Mouse (Mus musculus): ENCODE results near the gene Sdf4. TPM values are rescaled to one million over a fixed set of nuclear protein-coding genes. Genes with fewer than 3 reads are reported as not detected.
A peak's percentile ranks its signal among the peaks of the same experiment; 100 is the strongest.

The Sdf4 gene
- 112 and 114 TPM in 2 replicates for polyA plus RNA-seq (2014; fragmentation: Nextera tagmentation; extraction: Ambion mirVana)

GRCm38 (mm10) chr4:155992241-155992905 lies at the start of gene Sdf4, which contains the start of gene B3galt6:
Sdf4 (plus strand) TSS chr4:155992872.
B3galt6 (minus strand) TSS chr4:155992649.
- under 1% methylated on average over 92 of the region's 99 CpGs for WGBS

GRCm38 (mm10) chr4:155943049-155943452 lies 49.6 kb upstream of the Sdf4 start:
- H3K4me1 ChIP-seq (replicated peaks; ENCODE audit: control insufficient read depth, insufficient read depth, low read length), result peaks cover 19% of the 10 kb centered on the region
- 2% methylated on average over 17 of the region's 17 CpGs for WGBS
- ATAC-seq (ENCODE audit: low FRiP score), result peak; percentile 63; the same call in 1 of the 2 replicates
- peak overlapping the region; percentile 94 for H3K4me3 ChIP-seq (replicated peaks; ENCODE audit: low read length)
- H3K27ac ChIP-seq, result peak overlapping the region; percentile 83
- peak overlapping the region; percentile 98 for H3K4me2 ChIP-seq (replicated peaks)
- H3K36me3 ChIP-seq (replicated peaks; ENCODE audit: control insufficient read depth, insufficient read depth), result peaks cover 17% of the 10 kb centered on the region
- no peaks in the 10 kb centered on the region for H3K27me3 ChIP-seq (ENCODE audit: control insufficient read depth, insufficient read depth, low read length)
- peak overlapping the region; percentile 91 for H3K9ac ChIP-seq
- no peak for DNase-seq (ENCODE audit: low spot score)
- H3K9me3 ChIP-seq (ENCODE audit: control insufficient read depth, low read length), result no peaks in the 10 kb centered on the region

More at GRCm38 (mm10) chr4:155992241-155992905, at the start of gene Sdf4, which contains the start of gene B3galt6:
- Histone ChIP-seq H3K4me2 (replicated peaks) (peak within 1 kb of the TSS; percentile 92), H3K27ac (peak within 1 kb of the TSS; percentile 97), H3K4me3 (replicated peaks; ENCODE audit: low read length) (peak within 1 kb of the TSS; percentile 94), H3K9me3 (ENCODE audit: control insufficient read depth, low read length) (no peaks in the 10 kb centered on the region), H3K4me1 (replicated peaks; ENCODE audit: control insufficient read depth, insufficient read depth, low read length) (peaks cover 28% of the 10 kb centered on the region), H3K36me3 (replicated peaks; ENCODE audit: control insufficient read depth, insufficient read depth) (peaks cover 17% of the 10 kb centered on the region), H3K27me3 (ENCODE audit: control insufficient read depth, insufficient read depth, low read length) (no peaks in the 10 kb centered on the region), H3K9ac (peak within 1 kb of the TSS; percentile 91)
- peak; percentile 88 for ATAC-seq (ENCODE audit: low FRiP score)
- peak; percentile 87 for DNase-seq (ENCODE audit: low spot score)

- Histone ChIP-seq H3K36me3 (replicated peaks; ENCODE audit: control insufficient read depth, insufficient read depth) (peaks cover 22% of the 10 kb centered on the region), H3K4me1 (replicated peaks; ENCODE audit: control insufficient read depth, insufficient read depth, low read length) (peaks cover 19% of the 10 kb centered on the region), H3K9ac (peak within 1 kb of the TSS; percentile 91), H3K27ac (peak within 1 kb of the TSS; percentile 83), H3K27me3 (ENCODE audit: control insufficient read depth, insufficient read depth, low read length) (no peaks in the 10 kb centered on the region), H3K4me3 (replicated peaks; ENCODE audit: low read length) (peak within 1 kb of the TSS; percentile 94), H3K4me2 (replicated peaks) (peak within 1 kb of the TSS; percentile 98), H3K9me3 (ENCODE audit: control insufficient read depth, low read length) (no peaks in the 10 kb centered on the region)
- WGBS, result under 1% methylated on average over 82 of the region's 85 CpGs
- DNase-seq (ENCODE audit: low spot score) (peak; percentile 98), ATAC-seq (ENCODE audit: low FRiP score) (peak; percentile 97)
These were observed 49.0 kb upstream of the Sdf4 start, which contains the start of gene Ube2j2 for GRCm38 (mm10) chr4:155943534-155944249. Ube2j2 (plus strand) TSS chr4:155943831.

- Histone ChIP-seq H3K36me3 (replicated peaks; ENCODE audit: control insufficient read depth, insufficient read depth) (peaks cover 27% of the 10 kb centered on the region), H3K4me1 (replicated peaks; ENCODE audit: control insufficient read depth, insufficient read depth, low read length) (peaks cover 19% of the 10 kb centered on the region), H3K27me3 (ENCODE audit: control insufficient read depth, insufficient read depth, low read length) (no peaks in the 10 kb centered on the region), H3K4me3 (replicated peaks; ENCODE audit: low read length) (peak overlapping the region; percentile 94), H3K27ac (0 out of 2 replicates have a peak overlapping the region, but pooled peaks have one; percentile 83), H3K9ac (peak overlapping the region; percentile 91), H3K9me3 (ENCODE audit: control insufficient read depth, low read length) (no peaks in the 10 kb centered on the region), H3K4me2 (replicated peaks) (peak overlapping the region; percentile 98)
- DNase-seq (ENCODE audit: low spot score) (no peak), ATAC-seq (ENCODE audit: low FRiP score) (no peak)
- WGBS, result 1% methylated on average over 17 of the region's 17 CpGs
These were observed 48.4 kb upstream of the Sdf4 start for GRCm38 (mm10) chr4:155944271-155944670.

- Histone ChIP-seq H3K36me3 (replicated peaks; ENCODE audit: control insufficient read depth, insufficient read depth) (peaks cover 54% of the 10 kb centered on the region), H3K9me3 (ENCODE audit: control insufficient read depth, low read length) (no peaks in the 10 kb centered on the region), H3K4me1 (replicated peaks; ENCODE audit: control insufficient read depth, insufficient read depth, low read length) (peaks cover 19% of the 10 kb centered on the region), H3K4me2 (replicated peaks) (no peak overlapping the region), H3K27me3 (ENCODE audit: control insufficient read depth, insufficient read depth, low read length) (no peaks in the 10 kb centered on the region), H3K27ac (no peak overlapping the region), H3K4me3 (replicated peaks; ENCODE audit: low read length) (no peak overlapping the region), H3K9ac (no peak overlapping the region)
- ATAC-seq (ENCODE audit: low FRiP score), result no peak
- DNase-seq (ENCODE audit: low spot score), result no peak
These were observed 45.6 kb upstream of the Sdf4 start for GRCm38 (mm10) chr4:155947094-155947493.

GRCm38 (mm10) chr4:155955491-155955890 lies 37.2 kb upstream of the Sdf4 start:
- Histone ChIP-seq H3K36me3 (replicated peaks; ENCODE audit: control insufficient read depth, insufficient read depth) (peaks cover 81% of the 10 kb centered on the region), H3K9ac (no peak overlapping the region), H3K9me3 (ENCODE audit: control insufficient read depth, low read length) (no peaks in the 10 kb centered on the region), H3K4me1 (replicated peaks; ENCODE audit: control insufficient read depth, insufficient read depth, low read length) (no peaks in the 10 kb centered on the region), H3K4me2 (replicated peaks) (no peak overlapping the region), H3K27ac (no peak overlapping the region), H3K4me3 (replicated peaks; ENCODE audit: low read length) (no peak overlapping the region), H3K27me3 (ENCODE audit: control insufficient read depth, insufficient read depth, low read length) (no peaks in the 10 kb centered on the region)
- 97% methylated on average over 6 of the region's 6 CpGs for WGBS
- ATAC-seq (ENCODE audit: low FRiP score), result no peak
- DNase-seq (ENCODE audit: low spot score), result no peak

GRCm38 (mm10) chr4:155959275-155959674 lies 33.4 kb upstream of the Sdf4 start:
- WGBS, result 6% methylated on average over 5 of the region's 5 CpGs
- Histone ChIP-seq H3K9me3 (ENCODE audit: control insufficient read depth, low read length) (no peaks in the 10 kb centered on the region), H3K27me3 (ENCODE audit: control insufficient read depth, insufficient read depth, low read length) (no peaks in the 10 kb centered on the region), H3K4me2 (replicated peaks) (no peak overlapping the region), H3K4me1 (replicated peaks; ENCODE audit: control insufficient read depth, insufficient read depth, low read length) (peaks cover 3% of the 10 kb centered on the region; the same call in 1 of the 2 replicates), H3K27ac (no peak overlapping the region), H3K4me3 (replicated peaks; ENCODE audit: low read length) (no peak overlapping the region), H3K9ac (no peak overlapping the region), H3K36me3 (replicated peaks; ENCODE audit: control insufficient read depth, insufficient read depth) (peaks cover 51% of the 10 kb centered on the region)
- DNase-seq (ENCODE audit: low spot score) (peak; percentile 84), ATAC-seq (ENCODE audit: low FRiP score) (peak; percentile 71; the same call in 1 of the 2 replicates)

- 1% methylated on average over 42 of the region's 42 CpGs for WGBS
- peak; percentile 52 for ATAC-seq (ENCODE audit: low FRiP score)
- H3K9me3 ChIP-seq (ENCODE audit: control insufficient read depth, low read length), result no peaks in the 10 kb centered on the region
- H3K36me3 ChIP-seq (replicated peaks; ENCODE audit: control insufficient read depth, insufficient read depth), result peaks cover 47% of the 10 kb centered on the region
- peaks cover 3% of the 10 kb centered on the region; the same call in 1 of the 2 replicates for H3K4me1 ChIP-seq (replicated peaks; ENCODE audit: control insufficient read depth, insufficient read depth, low read length)
- peak within 1 kb of the TSS; percentile 61 for H3K4me2 ChIP-seq (replicated peaks)
- peak within 1 kb of the TSS; percentile 59 for H3K9ac ChIP-seq
- no peaks in the 10 kb centered on the region for H3K27me3 ChIP-seq (ENCODE audit: control insufficient read depth, insufficient read depth, low read length)
- H3K27ac ChIP-seq, result no peak within 1 kb of the TSS
- no peak for DNase-seq (ENCODE audit: low spot score)
- H3K4me3 ChIP-seq (replicated peaks; ENCODE audit: low read length), result peak within 1 kb of the TSS; percentile 30
These were observed 30.3 kb upstream of the Sdf4 start, which contains the start of gene C1qtnf12 for GRCm38 (mm10) chr4:155962167-155962971. C1qtnf12 (plus strand) TSS chr4:155962318.

Measured in hindbrain, embryonic 14.5 days (tissue).